Mouse (Mus musculus): ENCODE results near the gene Myb. TPM values are rescaled to one million over a fixed set of nuclear protein-coding genes. Genes with fewer than 3 reads are reported as not detected.

The Myb gene
- polyA plus RNA-seq, 1 experiment from 2014 or later, result 11.1 TPM

- Histone ChIP-seq H3K36me3 (replicated peaks; ENCODE audit: insufficient read depth, low read length) (no peaks in the 10 kb centered on the region), H3K9me3 (ENCODE audit: low read length) (no peaks in the 10 kb centered on the region), H3K4me3 (ENCODE audit: low read depth, low read length) (no peak overlapping the region), H3K9ac (replicated peaks) (no peak overlapping the region), H3K4me1 (ENCODE audit: insufficient read depth) (no peaks in the 10 kb centered on the region), H3K4me2 (ENCODE audit: low read depth, low read length) (no peak overlapping the region), H3K27ac (ENCODE audit: low read depth) (no peak overlapping the region), H3K27me3 (ENCODE audit: insufficient read depth, low read length) (no peaks in the 10 kb centered on the region)
- no peak for DNase-seq
- TF ChIP-seq CTCF (IDR thresholded peaks at IDR 0.05; ENCODE audit: low read depth) (peak; percentile 28), EP300 (IDR thresholded peaks at IDR 0.05; ENCODE audit: low read depth) (no peak)
- WGBS (ENCODE audit: insufficient replicate concordance), result 41% methylated on average over 5 of the region's 5 CpGs
- ATAC-seq, result no peak
Observed at GRCm38 (mm10) chr10:21178711-21179110, 17.9 kb upstream of the Myb start.

- no peak overlapping the region for H3K4me3 ChIP-seq (ENCODE audit: low read depth, low read length)
- no peak for TF ChIP-seq CTCF (IDR thresholded peaks at IDR 0.05; ENCODE audit: low read depth)
- no peak for TF ChIP-seq EP300 (IDR thresholded peaks at IDR 0.05; ENCODE audit: low read depth)
- H3K9ac ChIP-seq (replicated peaks), result no peak overlapping the region
Observed at GRCm38 (mm10) chr10:21178281-21178680, 17.5 kb upstream of the Myb start.

DNA sequence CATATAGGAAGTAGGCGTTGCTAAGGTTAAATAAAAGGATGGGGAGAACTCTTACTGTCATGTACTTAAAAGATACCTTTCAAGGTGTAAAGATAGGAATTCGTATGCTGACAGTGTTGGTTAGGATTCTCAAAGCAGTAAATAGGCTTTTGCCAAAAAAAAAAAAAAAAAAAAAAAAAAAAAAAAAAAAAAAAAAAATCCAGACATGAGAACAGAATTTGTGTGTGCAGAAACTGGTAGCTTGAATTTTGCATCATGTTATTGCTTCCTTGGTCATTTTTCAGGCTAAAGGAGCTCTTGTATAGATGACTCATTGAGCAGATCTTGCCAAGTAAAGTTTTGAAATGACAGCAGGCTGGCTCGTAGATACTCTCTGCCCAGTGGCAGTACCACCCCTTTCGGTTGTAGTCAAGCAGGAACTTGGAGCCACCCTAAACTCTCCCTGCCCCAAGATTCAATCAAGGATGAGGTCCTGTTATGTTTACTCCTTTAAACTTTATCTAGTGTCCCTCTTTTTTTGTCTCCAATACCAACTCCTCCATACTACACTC is 11.9 kb upstream of the Myb start:
- no peak for ATAC-seq

More at GRCm38 (mm10) chr10:21178281-21178680, 17.5 kb upstream of the Myb start:
- 75% methylated on average over 10 of the region's 10 CpGs for WGBS (ENCODE audit: insufficient replicate concordance)
- no peak for DNase-seq
- Histone ChIP-seq H3K27ac (ENCODE audit: low read depth) (no peak overlapping the region), H3K27me3 (ENCODE audit: insufficient read depth, low read length) (no peaks in the 10 kb centered on the region), H3K9me3 (ENCODE audit: low read length) (no peaks in the 10 kb centered on the region), H3K4me2 (ENCODE audit: low read depth, low read length) (no peak overlapping the region), H3K36me3 (replicated peaks; ENCODE audit: insufficient read depth, low read length) (no peaks in the 10 kb centered on the region), H3K4me1 (ENCODE audit: insufficient read depth) (no peaks in the 10 kb centered on the region)
- no peak for ATAC-seq

GRCm38 (mm10) chr10:21168466-21168865 is 7.7 kb upstream of the Myb start:
- ATAC-seq, result no peak
- WGBS (ENCODE audit: insufficient replicate concordance), result 89% methylated on average over 8 of the region's 8 CpGs

More for the DNA sequence above, 11.9 kb upstream of the Myb start:
- 65% methylated on average over 4 of the region's 4 CpGs for WGBS (ENCODE audit: insufficient replicate concordance)
- Histone ChIP-seq H3K4me3 (ENCODE audit: low read depth, low read length) (no peak overlapping the region), H3K36me3 (replicated peaks; ENCODE audit: insufficient read depth, low read length) (no peaks in the 10 kb centered on the region), H3K4me1 (ENCODE audit: insufficient read depth) (no peaks in the 10 kb centered on the region), H3K4me2 (ENCODE audit: low read depth, low read length) (no peak overlapping the region), H3K27ac (ENCODE audit: low read depth) (no peak overlapping the region), H3K9ac (replicated peaks) (no peak overlapping the region), H3K9me3 (ENCODE audit: low read length) (no peaks in the 10 kb centered on the region; the same call in 1 of the 2 replicates), H3K27me3 (ENCODE audit: insufficient read depth, low read length) (no peaks in the 10 kb centered on the region)
- TF ChIP-seq EP300 (IDR thresholded peaks at IDR 0.05; ENCODE audit: low read depth), result no peak
- no peak for TF ChIP-seq CTCF (IDR thresholded peaks at IDR 0.05; ENCODE audit: low read depth)
- no peak for DNase-seq

DNA sequence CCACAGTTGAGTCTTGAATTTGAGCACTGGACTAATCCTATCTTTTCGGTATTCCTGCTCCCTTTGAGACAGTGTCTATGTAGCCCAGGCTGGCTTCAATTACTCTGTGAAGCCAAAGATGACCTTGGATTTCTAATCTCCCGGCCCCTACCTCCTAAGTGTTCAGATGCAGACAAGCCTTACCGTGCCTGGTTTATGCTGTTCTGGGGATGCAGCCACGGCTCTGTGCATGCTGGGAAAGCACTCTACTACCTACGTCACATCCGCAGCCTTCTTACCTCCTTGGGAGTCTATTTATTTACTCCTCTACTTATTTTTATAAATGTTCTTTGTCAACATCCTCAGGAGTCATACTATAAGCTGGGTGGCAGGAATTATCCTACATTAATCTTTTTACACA is 7.1 kb upstream of the Myb start:
- no peak for ATAC-seq
- TF ChIP-seq EP300 (IDR thresholded peaks at IDR 0.05; ENCODE audit: low read depth) (no peak), CTCF (IDR thresholded peaks at IDR 0.05; ENCODE audit: low read depth) (no peak)
- H3K27me3 ChIP-seq (ENCODE audit: insufficient read depth, low read length), result 0 out of 2 replicates have a peak, but pooled peaks cover 4% of the 10 kb centered on the region
- H3K36me3 ChIP-seq (replicated peaks; ENCODE audit: insufficient read depth, low read length), result no peaks in the 10 kb centered on the region
- H3K9ac ChIP-seq (replicated peaks), result no peak overlapping the region
- whole genome bisulfite sequencing (ENCODE audit: insufficient replicate concordance), result 84% methylated on average over 6 of the region's 6 CpGs
- H3K4me3 ChIP-seq (ENCODE audit: low read depth, low read length), result no peak overlapping the region
- H3K4me2 ChIP-seq (ENCODE audit: low read depth, low read length), result no peak overlapping the region
- DNase-seq, result no peak
- no peaks in the 10 kb centered on the region for H3K4me1 ChIP-seq (ENCODE audit: insufficient read depth)
- no peak overlapping the region for H3K27ac ChIP-seq (ENCODE audit: low read depth)
- H3K9me3 ChIP-seq (ENCODE audit: low read length), result no peaks in the 10 kb centered on the region; the same call in 1 of the 2 replicates

More at GRCm38 (mm10) chr10:21168466-21168865, 7.7 kb upstream of the Myb start:
- Histone ChIP-seq H3K27ac (ENCODE audit: low read depth) (no peak overlapping the region), H3K36me3 (replicated peaks; ENCODE audit: insufficient read depth, low read length) (no peaks in the 10 kb centered on the region), H3K9ac (replicated peaks) (no peak overlapping the region), H3K27me3 (ENCODE audit: insufficient read depth, low read length) (0 out of 2 replicates have a peak, but pooled peaks cover 4% of the 10 kb centered on the region), H3K4me2 (ENCODE audit: low read depth, low read length) (no peak overlapping the region), H3K4me1 (ENCODE audit: insufficient read depth) (no peaks in the 10 kb centered on the region), H3K4me3 (ENCODE audit: low read depth, low read length) (no peak overlapping the region), H3K9me3 (ENCODE audit: low read length) (no peaks in the 10 kb centered on the region; the same call in 1 of the 2 replicates)
- DNase-seq, result no peak
- TF ChIP-seq EP300 (IDR thresholded peaks at IDR 0.05; ENCODE audit: low read depth) (no peak), CTCF (IDR thresholded peaks at IDR 0.05; ENCODE audit: low read depth) (no peak)

GRCm38 (mm10) chr10:21167165-21167564 is 6.4 kb upstream of the Myb start:
- whole genome bisulfite sequencing (ENCODE audit: insufficient replicate concordance), result 83% methylated on average over 5 of the region's 5 CpGs
- no peak overlapping the region for H3K27ac ChIP-seq (ENCODE audit: low read depth)
- 0 out of 2 replicates have a peak, but pooled peaks cover 4% of the 10 kb centered on the region for H3K27me3 ChIP-seq (ENCODE audit: insufficient read depth, low read length)
- no peaks in the 10 kb centered on the region for H3K4me1 ChIP-seq (ENCODE audit: insufficient read depth)
- H3K4me3 ChIP-seq (ENCODE audit: low read depth, low read length), result no peak overlapping the region
- H3K9me3 ChIP-seq (ENCODE audit: low read length), result no peaks in the 10 kb centered on the region; the same call in 1 of the 2 replicates
- no peak for DNase-seq
- H3K4me2 ChIP-seq (ENCODE audit: low read depth, low read length), result no peak overlapping the region
- H3K9ac ChIP-seq (replicated peaks), result no peak overlapping the region
- H3K36me3 ChIP-seq (replicated peaks; ENCODE audit: insufficient read depth, low read length), result no peaks in the 10 kb centered on the region
- TF ChIP-seq CTCF (IDR thresholded peaks at IDR 0.05; ENCODE audit: low read depth) (no peak), EP300 (IDR thresholded peaks at IDR 0.05; ENCODE audit: low read depth) (no peak)
- ATAC-seq, result no peak
